Mouse (Mus musculus) liver, embryonic 11.5 days (tissue): ENCODE measurements around the gene Lpp. TPM values are rescaled to one million over a fixed set of nuclear protein-coding genes. Genes with fewer than 3 reads are reported as not detected.

Source experiments
- ATAC-seq: fragments of 200-750 bp; cut with Nextera tagmentation; replicated peaks from 2 replicates; pipeline ENCODE4 v1.8.0; 2017; ENCODE audit warnings: moderate number of reproducible peaks, mild to moderate bottlenecking, moderate TSS enrichment, moderate library complexity; ENCODE audit not compliant: low FRiP score
- DNase-seq: peaks from one replicate; pipeline ENCODE4 v3.0.0-alpha.2; 2017; ENCODE audit warnings: low spot score
- H3K27ac ChIP-seq: fragments of 300-500 bp; sonication (generic); 2 replicates; pipeline ENCODE4 v1.5.1; 2014; ENCODE audit warnings: mild to moderate bottlenecking, low read depth, low read length, control low read depth
- H3K27me3 ChIP-seq: fragments of 300-500 bp; sonication (generic); replicated peaks from 2 replicates; pipeline ENCODE4 v1.6.1; 2014; ENCODE audit warnings: low read length, mixed read lengths; ENCODE audit not compliant: control insufficient read depth, insufficient read depth
- H3K36me3 ChIP-seq: fragments of 300-500 bp; sonication (generic); 2 replicates; pipeline ENCODE4 v1.6.1; 2014; ENCODE audit warnings: mild to moderate bottlenecking, low read length, moderate library complexity, mixed read lengths; ENCODE audit not compliant: control insufficient read depth, insufficient read depth
- H3K4me1 ChIP-seq: fragments of 300-500 bp; sonication (generic); replicated peaks from 2 replicates; pipeline ENCODE4 v1.6.1; 2014; ENCODE audit warnings: low read length, mixed read lengths; ENCODE audit not compliant: control insufficient read depth, insufficient read depth
- H3K4me2 ChIP-seq: fragments of 300-500 bp; sonication (generic); 2 replicates; pipeline ENCODE4 v1.6.1; 2014; ENCODE audit warnings: mild to moderate bottlenecking, control low read depth, moderate library complexity
- H3K4me3 ChIP-seq: fragments of 300-500 bp; sonication (generic); 2 replicates; pipeline ENCODE4 v1.5.1; 2014; ENCODE audit warnings: low read depth, low read length, control low read depth
- H3K9ac ChIP-seq: fragments of 300-500 bp; sonication (generic); 2 replicates; pipeline ENCODE4 v1.6.1; 2014; ENCODE audit warnings: low read depth, low read length, control low read depth
- H3K9me3 ChIP-seq: fragments of 300-500 bp; sonication (generic); 2 replicates; pipeline ENCODE4 v1.6.1; 2016; ENCODE audit warnings: low read length, inconsistent platforms, mixed read lengths; ENCODE audit not compliant: control insufficient read depth
- whole genome bisulfite sequencing: fragments of 180-500 bp; shearing (Covaris S2); extraction: QIAGEN DNeasy Blood & Tissue Kit; methylation state at CpG from one replicate; pipeline ENCODE4 v1.1.7; 2014; 5-methylcytosine and 5-hydroxymethylcytosine counted together
- polyA plus RNA-seq: library from polyadenylated mRNA; unstranded; fragments of >200 nt; fragmentation: Nextera tagmentation; extraction: Ambion mirVana; gene quantifications from 2 replicates; pipeline ENCODE4 v1.2.1, GENCODE M21; 2014

The Lpp gene
- polyA plus RNA-seq, 1 experiment from 2014 or later = 21.2 TPM

DNA sequence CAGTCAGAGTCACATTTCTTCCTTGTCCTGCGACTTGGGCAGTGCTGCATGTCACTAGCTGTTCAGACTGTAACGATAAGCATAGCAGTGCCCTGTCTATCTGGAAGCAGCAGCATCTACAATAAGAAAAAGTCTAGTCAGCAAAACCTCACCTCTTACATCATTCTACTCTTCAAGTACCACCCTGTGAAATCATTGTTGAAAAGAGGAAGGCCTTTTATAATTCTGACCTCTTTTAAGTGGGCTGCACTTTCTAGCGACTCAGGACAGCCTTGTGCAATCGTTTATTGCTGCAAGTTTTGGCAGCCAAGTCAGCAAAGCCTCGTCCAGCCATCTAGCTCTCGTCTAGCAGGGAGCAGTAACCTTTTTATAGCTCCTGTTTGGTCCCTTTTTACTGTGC, 498.1 kb downstream of the Lpp start:
- no peak overlapping the region for H3K27ac ChIP-seq
- no peak for DNase-seq
- WGBS = 58% methylated on average over 6 of the region's 6 CpGs
- no peaks in the 10 kb centered on the region for H3K4me1 ChIP-seq
- ATAC-seq = no peak
- no peak overlapping the region for H3K4me3 ChIP-seq
- no peaks in the 10 kb centered on the region for H3K9me3 ChIP-seq
- no peaks in the 10 kb centered on the region for H3K36me3 ChIP-seq
- no peak overlapping the region for H3K9ac ChIP-seq
- no peaks in the 10 kb centered on the region for H3K27me3 ChIP-seq
- no peak overlapping the region for H3K4me2 ChIP-seq

DNA sequence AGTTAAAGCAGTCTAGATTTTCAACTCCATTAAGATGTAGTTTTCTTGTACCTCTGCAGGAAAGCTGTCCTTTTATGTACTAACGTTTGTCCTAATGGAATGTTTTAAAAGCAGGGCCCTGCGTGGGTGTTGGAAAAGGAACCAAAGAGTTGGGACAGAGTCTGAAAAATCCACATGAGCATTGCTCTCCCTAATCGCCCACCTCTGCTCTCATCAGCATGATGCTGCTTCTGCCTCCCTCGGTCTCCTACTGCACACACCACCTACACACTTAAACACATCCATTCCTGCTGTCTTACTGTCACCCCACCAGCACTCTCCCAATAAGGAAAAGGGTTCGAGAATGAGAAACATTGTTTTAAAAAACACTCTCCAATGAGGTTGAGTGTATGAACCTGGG, 501.9 kb downstream of the Lpp start:
- Histone ChIP-seq H3K4me3 (no peak overlapping the region), H3K9me3 (no peaks in the 10 kb centered on the region), H3K9ac (no peak overlapping the region), H3K4me1 (no peaks in the 10 kb centered on the region), H3K4me2 (no peak overlapping the region), H3K27ac (no peak overlapping the region), H3K36me3 (no peaks in the 10 kb centered on the region), H3K27me3 (no peaks in the 10 kb centered on the region)
- WGBS = 75% methylated on average over 5 of the region's 5 CpGs
- no peak for ATAC-seq
- no peak for DNase-seq

DNA sequence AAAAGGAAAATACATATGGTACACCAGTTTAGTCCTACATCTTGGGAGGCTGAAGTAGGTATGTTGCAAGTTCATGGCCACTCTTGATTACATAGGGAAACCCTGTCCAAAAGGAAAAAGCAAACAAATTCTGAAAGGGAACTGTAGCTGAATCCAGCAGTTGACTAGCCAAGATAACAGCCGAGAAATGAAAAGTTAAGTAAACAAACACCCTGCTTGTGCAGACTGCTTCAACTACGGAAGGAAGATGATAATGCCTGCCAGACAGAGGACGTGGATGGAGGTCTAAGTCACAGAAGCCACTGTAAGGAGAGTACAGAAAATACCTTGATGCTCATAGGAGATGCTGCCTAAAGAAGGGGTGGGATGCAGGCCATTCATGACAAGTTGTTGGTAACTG, 504.3 kb downstream of the Lpp start:
- 27% methylated on average over 3 of the region's 3 CpGs for WGBS
- H3K36me3 ChIP-seq = no peaks in the 10 kb centered on the region
- H3K27ac ChIP-seq = no peak overlapping the region
- no peak overlapping the region for H3K4me3 ChIP-seq
- no peak overlapping the region for H3K9ac ChIP-seq
- H3K27me3 ChIP-seq = no peaks in the 10 kb centered on the region
- DNase-seq (no peak), ATAC-seq (no peak)
- H3K4me2 ChIP-seq = no peak overlapping the region
- H3K9me3 ChIP-seq = no peaks in the 10 kb centered on the region
- H3K4me1 ChIP-seq = peaks cover 5% of the 10 kb centered on the region; the same call in 1 of the 2 replicates

DNA sequence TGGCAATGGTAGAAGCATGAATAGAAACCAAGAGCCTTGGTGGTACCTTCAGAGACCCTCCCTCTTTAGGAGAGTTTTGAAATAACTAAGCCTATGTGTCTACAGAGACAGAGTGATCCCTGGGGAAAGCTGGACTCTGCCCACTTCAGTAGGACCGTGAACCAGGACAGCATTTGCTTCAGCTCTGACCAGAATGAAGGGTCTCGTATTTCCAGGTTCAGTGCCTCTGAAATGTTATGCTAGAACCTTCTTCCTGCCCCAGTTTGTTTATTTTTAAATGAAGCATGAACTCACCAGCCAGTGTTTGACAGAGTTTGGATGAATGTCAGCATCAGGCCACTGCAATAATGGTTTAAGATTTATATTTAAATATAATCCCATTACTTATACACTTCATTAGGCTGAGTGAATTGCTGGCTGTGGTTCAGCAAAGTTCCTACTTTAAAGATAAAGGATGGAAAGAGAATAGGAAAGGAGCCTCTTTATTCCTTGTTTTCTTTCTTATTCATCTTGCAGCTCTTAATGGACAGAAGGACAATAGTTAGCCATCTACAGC, 507.0 kb downstream of the Lpp start:
- Histone ChIP-seq H3K4me2 (no peak overlapping the region), H3K4me1 (peaks cover 5% of the 10 kb centered on the region; the same call in 1 of the 2 replicates), H3K9ac (no peak overlapping the region), H3K36me3 (no peaks in the 10 kb centered on the region), H3K27me3 (no peaks in the 10 kb centered on the region), H3K27ac (no peak overlapping the region), H3K4me3 (no peak overlapping the region), H3K9me3 (no peaks in the 10 kb centered on the region)
- DNase-seq (no peak), ATAC-seq (no peak)
- 61% methylated on average over 2 of the region's 2 CpGs for WGBS

DNA sequence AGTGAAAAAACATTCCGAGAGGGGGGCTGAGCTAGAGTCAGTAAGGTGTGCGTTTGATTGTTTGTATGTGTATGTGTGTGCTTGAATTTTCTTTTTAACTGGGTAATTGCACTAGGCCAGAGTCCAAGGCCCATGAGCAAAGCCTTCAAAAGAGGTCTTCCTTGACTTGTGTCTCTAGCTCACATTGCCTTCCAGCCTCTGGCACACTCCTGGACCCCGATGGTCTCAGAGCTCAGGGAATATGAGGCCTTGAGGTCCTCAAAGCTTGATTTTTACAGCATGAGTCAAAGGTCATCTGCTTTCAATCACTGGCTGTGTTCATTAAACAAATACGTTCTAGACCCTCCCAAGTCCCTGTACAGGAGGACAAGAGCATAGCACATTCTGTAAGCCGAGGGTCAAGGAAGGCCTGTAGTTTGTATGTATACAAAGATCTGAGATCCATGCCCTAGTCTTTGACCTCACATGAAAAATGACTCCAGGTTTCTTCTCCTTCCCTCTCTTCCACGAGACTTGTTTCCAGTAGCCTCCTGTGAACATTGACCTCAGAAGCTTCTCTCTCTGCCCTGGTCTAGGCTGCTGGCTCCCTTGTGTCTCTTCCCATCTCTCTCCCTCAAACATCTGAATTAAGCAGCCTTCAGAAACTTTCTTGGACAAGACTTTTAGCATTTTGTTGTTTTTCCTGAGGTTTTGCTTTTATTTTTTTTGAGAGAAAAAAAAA, 508.0 kb downstream of the Lpp start:
- DNase-seq (no peak), ATAC-seq (no peak)
- H3K27ac ChIP-seq = no peak overlapping the region
- H3K27me3 ChIP-seq = no peaks in the 10 kb centered on the region
- no peaks in the 10 kb centered on the region for H3K9me3 ChIP-seq
- WGBS = 66% methylated on average over 6 of the region's 6 CpGs
- H3K9ac ChIP-seq = no peak overlapping the region
- no peak overlapping the region for H3K4me3 ChIP-seq
- peaks cover 5% of the 10 kb centered on the region; the same call in 1 of the 2 replicates for H3K4me1 ChIP-seq
- no peak overlapping the region for H3K4me2 ChIP-seq
- no peaks in the 10 kb centered on the region for H3K36me3 ChIP-seq

DNA sequence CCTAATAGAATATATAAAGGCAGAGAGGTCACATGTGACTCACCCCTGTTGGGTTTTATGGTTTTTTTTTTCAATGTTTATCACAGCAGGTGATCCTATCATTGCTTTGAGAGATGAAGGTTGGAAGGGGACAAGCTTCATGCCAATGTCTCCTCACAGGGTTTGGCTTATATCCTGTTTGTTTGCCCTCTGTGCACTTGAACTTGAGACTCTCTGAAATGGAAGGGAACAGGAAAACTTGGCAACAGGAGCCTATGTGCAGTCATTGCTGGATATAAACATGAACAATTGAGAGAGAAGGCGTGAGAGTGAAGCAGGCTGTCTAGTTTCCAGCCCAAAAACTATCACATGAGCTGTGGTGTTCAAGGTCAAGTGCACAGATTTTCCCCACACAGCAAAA, 508.8 kb downstream of the Lpp start:
- WGBS = 83% methylated on average over 1 of the region's 1 CpGs
- Histone ChIP-seq H3K4me3 (no peak overlapping the region), H3K4me1 (peaks cover 5% of the 10 kb centered on the region; the same call in 1 of the 2 replicates), H3K9ac (no peak overlapping the region), H3K27ac (no peak overlapping the region), H3K4me2 (no peak overlapping the region), H3K9me3 (no peaks in the 10 kb centered on the region), H3K36me3 (no peaks in the 10 kb centered on the region), H3K27me3 (no peaks in the 10 kb centered on the region)
- no peak for DNase-seq
- ATAC-seq = no peak

DNA sequence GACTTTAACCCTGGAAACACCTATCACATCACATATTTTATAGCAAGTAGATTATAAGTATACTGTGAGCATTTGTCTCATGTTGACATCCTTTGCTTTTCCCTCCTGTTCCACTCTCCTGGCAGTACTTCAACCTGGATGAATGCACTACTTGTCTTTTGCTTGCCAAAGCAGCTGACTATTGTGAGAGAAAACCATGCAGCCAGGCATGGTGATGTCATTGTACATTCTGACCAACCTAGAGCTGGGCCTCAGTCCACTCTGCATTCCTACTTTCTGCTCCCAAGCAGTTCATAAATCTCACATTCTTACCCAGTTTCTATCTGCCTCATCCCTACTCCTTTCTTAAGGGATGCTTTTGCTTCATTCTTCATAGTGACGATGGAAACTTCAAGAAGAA, 515.6 kb downstream of the Lpp start:
- 78% methylated on average over 1 of the region's 1 CpGs for WGBS
- Histone ChIP-seq H3K36me3 (no peaks in the 10 kb centered on the region), H3K4me1 (no peaks in the 10 kb centered on the region), H3K9ac (no peak overlapping the region), H3K27ac (no peak overlapping the region), H3K27me3 (no peaks in the 10 kb centered on the region), H3K4me2 (no peak overlapping the region), H3K4me3 (no peak overlapping the region), H3K9me3 (no peaks in the 10 kb centered on the region)
- no peak for DNase-seq
- ATAC-seq = no peak

DNA sequence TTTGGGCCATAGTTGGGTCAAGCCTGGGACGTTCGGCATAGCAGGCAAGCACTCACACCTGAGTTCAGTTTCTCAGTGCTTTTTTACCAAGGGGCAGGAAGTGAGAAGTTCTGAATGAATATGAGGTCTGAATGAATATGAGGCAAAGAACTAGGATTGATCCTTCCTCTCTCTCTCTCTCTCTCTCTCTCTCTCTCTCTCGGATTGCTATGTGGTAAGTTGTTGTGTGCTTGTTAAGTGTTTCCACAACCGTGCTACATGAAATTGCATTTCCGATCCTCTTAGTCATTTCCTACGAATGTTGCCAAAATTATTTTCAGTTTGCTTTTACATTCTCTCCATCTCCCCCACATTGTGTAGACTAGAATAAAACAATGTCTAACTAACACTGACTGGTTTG, 517.0 kb downstream of the Lpp start:
- no peak for DNase-seq
- H3K4me3 ChIP-seq = no peak overlapping the region
- WGBS = 81% methylated on average over 6 of the region's 6 CpGs
- H3K4me2 ChIP-seq = no peak overlapping the region
- no peak overlapping the region for H3K27ac ChIP-seq
- no peaks in the 10 kb centered on the region for H3K27me3 ChIP-seq
- H3K4me1 ChIP-seq = no peaks in the 10 kb centered on the region
- no peaks in the 10 kb centered on the region for H3K36me3 ChIP-seq
- no peak overlapping the region for H3K9ac ChIP-seq
- H3K9me3 ChIP-seq = no peaks in the 10 kb centered on the region
- ATAC-seq = no peak

DNA sequence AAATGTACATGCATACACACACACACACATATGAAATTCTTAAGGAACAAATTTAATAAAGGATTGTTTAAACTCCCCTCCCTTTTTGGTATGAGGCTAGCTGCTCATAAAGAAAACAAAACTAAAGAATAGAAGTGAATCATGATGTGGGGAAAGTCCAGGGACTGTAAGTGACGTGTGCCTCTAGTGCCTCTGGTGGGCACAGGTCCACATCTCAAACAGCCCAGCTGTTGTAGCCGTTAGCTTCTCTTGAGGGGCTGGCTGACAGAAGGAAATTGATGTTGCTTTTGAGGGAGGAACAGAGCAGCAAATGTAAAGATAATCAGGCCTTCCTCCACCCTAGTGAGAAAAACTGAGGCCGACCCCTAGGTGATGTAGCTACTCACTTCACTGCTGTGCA, 517.5 kb downstream of the Lpp start:
- 52% methylated on average over 3 of the region's 3 CpGs for WGBS
- no peak for DNase-seq
- Histone ChIP-seq H3K9ac (no peak overlapping the region), H3K27ac (no peak overlapping the region), H3K36me3 (no peaks in the 10 kb centered on the region), H3K27me3 (no peaks in the 10 kb centered on the region), H3K4me1 (no peaks in the 10 kb centered on the region), H3K9me3 (no peaks in the 10 kb centered on the region), H3K4me2 (no peak overlapping the region), H3K4me3 (no peak overlapping the region)
- no peak for ATAC-seq
